Mouse (Mus musculus) myocyte (in vitro differentiated cells): ENCODE data around the gene Prss56. TPM values are rescaled to one million over a fixed set of nuclear protein-coding genes. Genes with fewer than 3 reads are reported as not detected.

Source experiments
- H3K27me3 ChIP-seq: one replicate; pipeline ENCODE4 v1.6.1; 2011; ENCODE audit not compliant: control insufficient read depth, insufficient read depth, insufficient read length
- H3K36me3 ChIP-seq: one replicate; pipeline ENCODE4 v1.6.1; 2011; ENCODE audit not compliant: control insufficient read depth, insufficient read depth
- H3K4me2 ChIP-seq: one replicate; pipeline ENCODE4 v1.6.1; 2011; ENCODE audit warnings: low read depth, control low read depth
- H3K4me3 ChIP-seq: one replicate; pipeline ENCODE4 v1.5.1; 2011; ENCODE audit warnings: mild to moderate bottlenecking, control low read depth, moderate library complexity
- H3K79me2 ChIP-seq: one replicate; pipeline ENCODE4 v1.6.1; 2011; ENCODE audit not compliant: control insufficient read depth, insufficient read depth
- H3ac ChIP-seq: one replicate; pipeline ENCODE4 v1.6.1; 2011; ENCODE audit not compliant: control insufficient read depth, insufficient read length
- CEBPB ChIP-seq: IDR thresholded peaks from 2 replicates; pipeline ENCODE4 v1.6.1; 2011; ENCODE audit warnings: mild to moderate bottlenecking, moderate library complexity; ENCODE audit not compliant: poor library complexity, insufficient read depth, severe bottlenecking
- E2F4 ChIP-seq: IDR thresholded peaks from one replicate; pipeline ENCODE4 v1.6.1; 2011; ENCODE audit warnings: mild to moderate bottlenecking, control low read depth, moderate library complexity; ENCODE audit not compliant: insufficient read depth
- MAX ChIP-seq: IDR thresholded peaks from one replicate; pipeline ENCODE4 v1.6.1; 2011; ENCODE audit warnings: low read depth, mild to moderate bottlenecking, control low read depth
- MYOD1 ChIP-seq, 3 experiments: IDR thresholded peaks; one replicate each; pipeline ENCODE4 v1.6.1; 2011; ENCODE audit warnings: control low read depth in 2 of 3, low read depth in 2 of 3, mild to moderate bottlenecking in 2 of 3, moderate library complexity in 1 of 3; ENCODE audit not compliant: insufficient read length in 2 of 3, control insufficient read depth in 1 of 3
- MYOG ChIP-seq, 3 experiments: IDR thresholded peaks; one replicate each; pipeline ENCODE4 v1.6.1; 2011; ENCODE audit warnings: control low read depth in 2 of 3, low read depth in 2 of 3, mild to moderate bottlenecking in 2 of 3; ENCODE audit not compliant: insufficient read length in 2 of 3, control insufficient read depth in 1 of 3, insufficient read depth in 1 of 3
- POLR2A ChIP-seq: IDR thresholded peaks from one replicate; pipeline ENCODE4 v1.6.1; 2011; ENCODE audit warnings: low read depth, mild to moderate bottlenecking, control low read depth, moderate library complexity; ENCODE audit not compliant: insufficient read length
- POLR2AphosphoS2 ChIP-seq: IDR thresholded peaks from one replicate; pipeline ENCODE4 v1.6.1; 2011; ENCODE audit warnings: low read depth, control low read depth; ENCODE audit not compliant: insufficient read length
- REST ChIP-seq: IDR thresholded peaks from one replicate; pipeline ENCODE4 v1.6.1; 2011; ENCODE audit warnings: mild to moderate bottlenecking, control low read depth, moderate library complexity; ENCODE audit not compliant: insufficient read depth, insufficient read length
- SRF ChIP-seq: IDR thresholded peaks from one replicate; pipeline ENCODE4 v1.6.1; 2011; ENCODE audit warnings: low read depth; ENCODE audit not compliant: control insufficient read depth, insufficient read length
- TCF12 ChIP-seq: IDR thresholded peaks from one replicate; pipeline ENCODE4 v1.6.1; 2011; ENCODE audit warnings: mild to moderate bottlenecking, control low read depth; ENCODE audit not compliant: poor library complexity, insufficient read depth, severe bottlenecking
- TCF3 ChIP-seq: IDR thresholded peaks from one replicate; pipeline ENCODE4 v1.6.1; 2011; ENCODE audit warnings: low read depth, control low read depth; ENCODE audit not compliant: insufficient read length
- USF1 ChIP-seq: IDR thresholded peaks from one replicate; pipeline ENCODE4 v1.6.1; 2011; ENCODE audit warnings: low read depth, mild to moderate bottlenecking, control low read depth, moderate library complexity
- polyA plus RNA-seq: library from polyadenylated mRNA; unstranded; fragments of >200 nt; fragmentation: generic; extraction: Trizol; gene quantifications from one replicate; pipeline ENCODE4 v1.2.1, GENCODE M21; 2012; ENCODE audit warnings: missing spikeins

The Prss56 gene
- polyA plus RNA-seq, 1 experiment: 0.16 TPM

DNA sequence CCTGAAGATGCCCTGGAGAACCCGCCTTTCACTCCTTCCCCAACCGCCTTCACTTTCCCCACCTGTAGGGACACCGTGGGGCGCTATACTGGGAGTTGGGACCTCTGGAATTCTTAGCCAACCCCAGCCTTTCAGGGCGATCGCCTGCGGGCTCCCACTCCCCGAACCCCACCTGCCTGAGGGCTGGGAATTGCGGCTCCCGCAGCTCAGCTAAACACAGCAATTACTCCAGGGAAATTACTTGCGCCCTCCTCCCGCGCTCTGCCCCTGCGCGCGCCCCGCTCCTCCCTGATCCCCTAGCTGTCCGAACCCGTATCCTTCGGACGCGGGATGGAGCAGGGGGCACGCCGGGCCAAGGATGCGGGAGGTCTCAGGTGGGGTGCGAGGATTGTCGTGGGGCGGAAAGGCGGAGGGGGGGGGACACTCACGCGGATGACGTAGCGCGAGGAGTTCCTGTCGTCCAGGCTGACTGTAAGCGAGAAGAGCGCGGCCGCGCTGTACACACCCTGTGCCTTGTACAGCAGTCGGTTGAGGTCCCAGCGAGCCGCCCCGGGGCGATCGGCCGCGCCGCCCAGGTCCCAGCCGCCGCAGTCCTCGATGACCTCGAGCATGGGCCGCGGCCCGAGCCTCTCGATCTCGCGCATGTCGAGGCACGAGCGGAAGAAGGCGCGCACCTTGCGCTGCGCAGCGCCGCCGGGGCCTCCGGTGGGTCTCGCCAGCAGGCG is 29.2 kb upstream of the Prss56 start:
- Histone ChIP-seq H3K4me2 (no peak overlapping the region), H3K27me3 (peaks cover 73% of the 10 kb centered on the region), H3K79me2 (no peaks in the 10 kb centered on the region), H3K36me3 (no peaks in the 10 kb centered on the region), H3ac (no peak overlapping the region), H3K4me3 (no peak overlapping the region)
- no peak for TF ChIP-seq TCF3
- no peak for TF ChIP-seq MYOD1 (IDR thresholded peaks at IDR 0.05; ENCODE audit: control insufficient read depth in 1 of 3, insufficient read length in 2 of 3, low read depth in 2 of 3)
- TF ChIP-seq REST: no peak
- no peak for TF ChIP-seq POLR2A
- no peak for TF ChIP-seq E2F4
- TF ChIP-seq MAX: no peak
- TF ChIP-seq USF1: no peak
- no peak for TF ChIP-seq MYOG (IDR thresholded peaks at IDR 0.05; ENCODE audit: control insufficient read depth in 1 of 3, insufficient read depth in 1 of 3, insufficient read length in 2 of 3, low read depth in 2 of 3)
- TF ChIP-seq POLR2AphosphoS2: no peak
- TF ChIP-seq CEBPB: no peak

DNA sequence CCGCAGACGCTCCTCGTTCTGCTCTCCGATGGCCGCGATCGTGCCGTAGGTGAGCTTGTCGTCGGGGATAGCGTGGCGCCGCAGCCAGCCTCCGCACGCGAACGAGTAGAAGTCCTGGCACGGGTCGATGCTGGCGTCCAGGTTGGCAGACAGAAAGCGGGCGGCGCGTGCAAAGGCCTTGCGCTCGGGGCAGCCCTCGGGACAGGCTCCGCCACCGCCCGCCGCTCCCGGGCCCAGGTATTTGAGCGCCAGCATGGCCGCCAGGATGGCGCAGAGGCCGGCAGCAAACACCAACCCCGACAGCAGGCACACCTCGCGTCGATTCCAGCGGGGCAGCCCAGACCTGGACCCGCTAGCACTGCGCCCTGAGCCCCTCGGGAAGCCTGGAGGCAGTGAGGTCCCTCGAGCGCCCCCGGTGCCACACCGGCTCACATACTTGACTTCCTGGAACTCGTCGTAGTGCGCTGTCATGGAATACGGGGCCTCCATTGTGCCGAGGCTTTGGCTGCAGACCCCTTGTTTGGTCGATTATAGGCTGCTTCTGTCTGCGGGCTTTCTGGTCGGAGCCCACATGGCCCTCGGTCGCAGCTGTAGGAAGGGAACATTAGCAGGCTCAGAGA is 28.5 kb upstream of the Prss56 start:
- Histone ChIP-seq H3ac (no peak overlapping the region), H3K4me3 (no peak overlapping the region), H3K79me2 (no peaks in the 10 kb centered on the region), H3K36me3 (no peaks in the 10 kb centered on the region), H3K4me2 (no peak overlapping the region), H3K27me3 (peaks cover 73% of the 10 kb centered on the region)
- TF ChIP-seq TCF12: no peak
- TF ChIP-seq MAX: no peak
- no peak for TF ChIP-seq E2F4
- TF ChIP-seq TCF3: no peak
- no peak for TF ChIP-seq MYOG (IDR thresholded peaks at IDR 0.05; ENCODE audit: control insufficient read depth in 1 of 3, insufficient read depth in 1 of 3, insufficient read length in 2 of 3, low read depth in 2 of 3)
- no peak for TF ChIP-seq POLR2AphosphoS2
- no peak for TF ChIP-seq REST
- TF ChIP-seq SRF: no peak
- no peak for TF ChIP-seq POLR2A
- TF ChIP-seq MYOD1 (IDR thresholded peaks at IDR 0.05; ENCODE audit: control insufficient read depth in 1 of 3, insufficient read length in 2 of 3, low read depth in 2 of 3): no peak
- no peak for TF ChIP-seq USF1
- no peak for TF ChIP-seq CEBPB

DNA sequence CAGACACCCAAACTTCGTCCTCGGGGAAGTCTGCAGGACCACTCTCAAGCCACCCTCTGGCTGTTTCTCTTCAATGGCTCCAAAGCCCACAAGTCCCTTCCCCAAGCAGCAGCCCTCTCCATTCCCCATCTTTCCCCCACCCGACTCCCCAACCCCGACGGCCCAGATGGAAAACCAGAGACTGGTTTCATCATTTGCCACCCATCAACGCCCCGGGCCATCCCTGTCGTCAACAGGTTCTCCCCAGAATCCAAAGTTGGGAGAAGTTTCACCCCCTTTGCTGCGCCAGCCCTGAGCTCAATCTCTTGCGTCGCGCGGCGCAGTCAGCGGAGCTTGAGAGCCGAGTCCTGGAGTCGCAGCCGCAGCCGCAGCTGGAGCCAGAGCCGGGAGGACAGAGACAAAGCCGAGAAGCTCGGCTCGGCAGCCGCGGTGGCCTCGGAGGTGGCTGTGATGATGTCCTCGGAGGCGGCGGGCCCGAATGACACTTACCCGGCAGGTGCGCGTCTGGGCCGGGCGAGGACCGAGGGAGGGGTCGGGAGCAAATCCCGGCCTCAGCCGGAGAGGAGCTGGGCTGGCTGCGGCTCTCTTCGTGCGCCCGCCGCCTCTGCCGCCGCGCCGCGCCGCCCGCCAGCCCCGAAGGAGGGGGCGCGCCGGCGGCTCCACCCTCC is 27.4 kb upstream of the Prss56 start:
- H3K27me3 ChIP-seq: peaks cover 66% of the 10 kb centered on the region
- no peaks in the 10 kb centered on the region for H3K79me2 ChIP-seq
- H3K4me2 ChIP-seq: no peak overlapping the region
- no peak overlapping the region for H3K4me3 ChIP-seq
- no peaks in the 10 kb centered on the region for H3K36me3 ChIP-seq
- TF ChIP-seq REST: no peak
- TF ChIP-seq MYOG (IDR thresholded peaks at IDR 0.05; ENCODE audit: control insufficient read depth in 1 of 3, insufficient read depth in 1 of 3, insufficient read length in 2 of 3, low read depth in 2 of 3): no peak
- no peak overlapping the region for H3ac ChIP-seq

DNA sequence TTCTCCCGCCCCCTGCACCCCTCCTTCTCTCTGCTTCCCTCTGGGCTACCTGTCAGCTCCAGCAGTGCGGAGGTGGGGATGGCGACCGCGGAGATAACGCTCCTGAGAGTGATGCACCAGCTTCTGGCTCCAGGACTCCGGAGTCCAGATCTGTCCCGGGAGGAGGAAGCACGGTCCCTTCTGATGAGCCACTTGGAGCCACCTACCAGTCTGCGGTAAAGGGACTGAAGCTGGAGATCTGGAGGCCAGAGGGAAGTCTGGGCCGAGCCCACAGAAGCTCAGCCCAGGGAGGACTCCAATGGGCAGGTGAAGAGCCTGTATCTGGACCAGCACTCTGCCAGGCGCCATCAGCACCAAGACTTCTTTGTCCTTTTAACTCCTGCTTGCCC is 26.9 kb upstream of the Prss56 start, which contains the start of gene Ecel1:
Gene Ecel1, minus strand, starts transcription at position 323 of the 389 bp plus-strand sequence.
- H3K36me3 ChIP-seq: no peaks in the 10 kb centered on the region
- peaks cover 62% of the 10 kb centered on the region for H3K27me3 ChIP-seq
- H3K4me2 ChIP-seq: no peak within 1 kb of the TSS
- no peak within 1 kb of the TSS for H3K4me3 ChIP-seq
- H3K79me2 ChIP-seq: no peaks in the 10 kb centered on the region
- TF ChIP-seq TCF3 (no peak), MYOD1 (IDR thresholded peaks at IDR 0.05; ENCODE audit: control insufficient read depth in 1 of 3, insufficient read length in 2 of 3, low read depth in 2 of 3) (no peak), POLR2A (no peak), USF1 (no peak), REST (no peak), TCF12 (no peak), SRF (no peak), MAX (no peak)
- H3ac ChIP-seq: no peak within 1 kb of the TSS

DNA sequence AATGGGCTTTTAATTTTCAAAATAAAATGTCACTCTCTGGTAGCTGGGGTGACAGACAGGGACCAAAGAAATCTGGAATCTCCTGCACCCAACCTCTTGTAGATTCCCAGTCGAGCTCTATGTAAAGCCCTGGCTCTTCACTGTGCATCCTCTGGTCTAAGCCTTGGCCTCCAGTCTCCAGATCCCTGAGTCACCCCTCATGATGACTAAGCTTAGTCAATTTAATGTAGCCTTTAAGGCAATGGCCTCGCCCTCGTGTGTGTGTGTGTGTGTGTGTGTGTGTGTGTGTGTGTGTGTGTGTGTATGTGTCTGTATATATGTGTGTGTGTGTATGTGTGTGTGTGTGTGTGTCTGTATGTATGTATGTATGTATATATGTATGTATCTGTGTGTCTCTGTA is 23.7 kb upstream of the Prss56 start:
- TF ChIP-seq MYOD1 (IDR thresholded peaks at IDR 0.05; ENCODE audit: control insufficient read depth in 1 of 3, insufficient read length in 2 of 3, low read depth in 2 of 3) (no peak), CEBPB (no peak), MYOG (IDR thresholded peaks at IDR 0.05; ENCODE audit: control insufficient read depth in 1 of 3, insufficient read depth in 1 of 3, insufficient read length in 2 of 3, low read depth in 2 of 3) (no peak), E2F4 (no peak)
- Histone ChIP-seq H3K4me2 (no peak overlapping the region), H3K36me3 (no peaks in the 10 kb centered on the region), H3K79me2 (no peaks in the 10 kb centered on the region), H3ac (no peak overlapping the region), H3K27me3 (peaks cover 38% of the 10 kb centered on the region), H3K4me3 (no peak overlapping the region)
